Mouse (Mus musculus): Measurements from ENCODE around the gene Pabpn1. TPM values are rescaled to one million over a fixed set of nuclear protein-coding genes. Genes with fewer than 3 reads are reported as not detected.
A peak's percentile ranks its signal among the peaks of the same experiment; 100 is the strongest.

Pabpn1 gene
- polyA plus RNA-seq, 1 experiment from 2014 or later = 168 TPM

- H3K36me3 ChIP-seq (replicated peaks) = peaks cover 61% of the 10 kb centered on the region
- 91% methylated on average over 4 of the region's 4 CpGs for WGBS
- no peaks in the 10 kb centered on the region for H3K9me3 ChIP-seq
These were observed 11.3 kb downstream of the Pabpn1 start for GRCm38 (mm10) chr14:54903641-54904040.

GRCm38 (mm10) chr14:54908682-54909081, 16.4 kb downstream of the Pabpn1 start:
- Histone ChIP-seq H3K9me3 (no peaks in the 10 kb centered on the region), H3K4me3 (no peak overlapping the region), H3K27me3 (ENCODE audit: poor library complexity, severe bottlenecking) (no peaks in the 10 kb centered on the region; the same call in 1 of the 2 replicates), H3K36me3 (replicated peaks) (peaks cover 78% of the 10 kb centered on the region), H3K4me1 (peaks cover 43% of the 10 kb centered on the region), H3K27ac (no peak overlapping the region)
- DNase-seq (ENCODE audit: extremely low spot score, low spot score) = no peak
- WGBS = 88% methylated on average over 7 of the region's 7 CpGs

More at GRCm38 (mm10) chr14:54903641-54904040, 11.3 kb downstream of the Pabpn1 start:
- Histone ChIP-seq H3K4me3 (no peak overlapping the region), H3K4me1 (peaks cover 14% of the 10 kb centered on the region), H3K27ac (no peak overlapping the region), H3K27me3 (ENCODE audit: poor library complexity, severe bottlenecking) (no peaks in the 10 kb centered on the region)
- DNase-seq (ENCODE audit: extremely low spot score, low spot score) = no peak

- no peaks in the 10 kb centered on the region for H3K9me3 ChIP-seq
- H3K36me3 ChIP-seq (replicated peaks) = peaks cover 69% of the 10 kb centered on the region
- 3% methylated on average over 66 of the region's 69 CpGs for WGBS
- DNase-seq (ENCODE audit: extremely low spot score, low spot score) = no peak
- H3K27ac ChIP-seq = peak overlapping the region; percentile 94
- no peaks in the 10 kb centered on the region; the same call in 1 of the 2 replicates for H3K27me3 ChIP-seq (ENCODE audit: poor library complexity, severe bottlenecking)
- peak overlapping the region; percentile 94 for H3K4me3 ChIP-seq
- peaks cover 38% of the 10 kb centered on the region for H3K4me1 ChIP-seq
These were observed 20.0 kb downstream of the Pabpn1 start for GRCm38 (mm10) chr14:54912109-54912850.

- H3K9me3 ChIP-seq = no peaks in the 10 kb centered on the region
- peak within 1 kb of the TSS; percentile 94 for H3K4me3 ChIP-seq
- no peaks in the 10 kb centered on the region; the same call in 1 of the 2 replicates for H3K27me3 ChIP-seq (ENCODE audit: poor library complexity, severe bottlenecking)
- under 1% methylated on average over 28 of the region's 28 CpGs for WGBS
- peaks cover 32% of the 10 kb centered on the region for H3K4me1 ChIP-seq
- peak; percentile 78 for DNase-seq (ENCODE audit: extremely low spot score, low spot score)
- peak within 1 kb of the TSS; percentile 94 for H3K27ac ChIP-seq
- peaks cover 69% of the 10 kb centered on the region for H3K36me3 ChIP-seq (replicated peaks)
These were observed 20.6 kb downstream of the Pabpn1 start, which contains the start of gene Slc22a17 for GRCm38 (mm10) chr14:54912886-54913285. TSS of gene Slc22a17 (minus strand) at chr14:54913132.

GRCm38 (mm10) chr14:54913343-54913742, 21.0 kb downstream of the Pabpn1 start:
- 21% methylated on average over 10 of the region's 10 CpGs for WGBS
- H3K27ac ChIP-seq = peak overlapping the region; percentile 94
- no peak for DNase-seq (ENCODE audit: extremely low spot score, low spot score)

GRCm38 (mm10) chr14:54920076-54920685, 27.9 kb downstream of the Pabpn1 start:
- Histone ChIP-seq H3K27me3 (ENCODE audit: poor library complexity, severe bottlenecking) (no peaks in the 10 kb centered on the region), H3K36me3 (replicated peaks) (peaks cover 87% of the 10 kb centered on the region), H3K9me3 (peaks cover 24% of the 10 kb centered on the region), H3K4me3 (no peak overlapping the region), H3K4me1 (peaks cover 22% of the 10 kb centered on the region), H3K27ac (no peak overlapping the region)
- DNase-seq (ENCODE audit: extremely low spot score, low spot score) = no peak
- 96% methylated on average over 16 of the region's 16 CpGs for WGBS

More at GRCm38 (mm10) chr14:54913343-54913742, 21.0 kb downstream of the Pabpn1 start:
- H3K9me3 ChIP-seq = no peaks in the 10 kb centered on the region
- peaks cover 30% of the 10 kb centered on the region for H3K4me1 ChIP-seq
- peak overlapping the region; percentile 94 for H3K4me3 ChIP-seq
- H3K36me3 ChIP-seq (replicated peaks) = peaks cover 69% of the 10 kb centered on the region
- no peaks in the 10 kb centered on the region; the same call in 1 of the 2 replicates for H3K27me3 ChIP-seq (ENCODE audit: poor library complexity, severe bottlenecking)

GRCm38 (mm10) chr14:54924641-54925348, 32.5 kb downstream of the Pabpn1 start:
- Histone ChIP-seq H3K4me1 (peaks cover 55% of the 10 kb centered on the region), H3K9me3 (peaks cover 24% of the 10 kb centered on the region), H3K4me3 (peak overlapping the region; percentile 69), H3K36me3 (replicated peaks) (peaks cover 41% of the 10 kb centered on the region), H3K27me3 (ENCODE audit: poor library complexity, severe bottlenecking) (peaks cover 24% of the 10 kb centered on the region), H3K27ac (peak overlapping the region; percentile 100)
- DNase-seq (ENCODE audit: extremely low spot score, low spot score) = peak; percentile 70
- WGBS = 5% methylated on average over 7 of the region's 7 CpGs

GRCm38 (mm10) chr14:54925349-54926342, 33.3 kb downstream of the Pabpn1 start, which contains the start of gene Efs:
TSS of gene Efs (minus strand) at chr14:54926126.
- under 1% methylated on average over 57 of the region's 57 CpGs for WGBS
- Histone ChIP-seq H3K27me3 (ENCODE audit: poor library complexity, severe bottlenecking) (peaks cover 24% of the 10 kb centered on the region), H3K27ac (peak within 1 kb of the TSS; percentile 100), H3K4me1 (peaks cover 62% of the 10 kb centered on the region), H3K36me3 (replicated peaks) (peaks cover 32% of the 10 kb centered on the region), H3K4me3 (peak within 1 kb of the TSS; percentile 69), H3K9me3 (peaks cover 20% of the 10 kb centered on the region)
- peak; percentile 76 for DNase-seq (ENCODE audit: extremely low spot score, low spot score)

GRCm38 (mm10) chr14:54926401-54927158, 34.3 kb downstream of the Pabpn1 start:
- Histone ChIP-seq H3K4me1 (peaks cover 72% of the 10 kb centered on the region), H3K36me3 (replicated peaks) (peaks cover 23% of the 10 kb centered on the region), H3K27ac (peak overlapping the region; percentile 100), H3K4me3 (peak overlapping the region; percentile 69), H3K27me3 (ENCODE audit: poor library complexity, severe bottlenecking) (peaks cover 24% of the 10 kb centered on the region), H3K9me3 (peaks cover 11% of the 10 kb centered on the region)
- 0% methylated on average over 48 of the region's 58 CpGs for WGBS
- peak; percentile 87 for DNase-seq (ENCODE audit: extremely low spot score, low spot score)

GRCm38 (mm10) chr14:54927296-54927695, 35.0 kb downstream of the Pabpn1 start:
- H3K4me1 ChIP-seq = peaks cover 78% of the 10 kb centered on the region
- 10% methylated on average over 7 of the region's 7 CpGs for WGBS
- no peak for DNase-seq (ENCODE audit: extremely low spot score, low spot score)
- peaks cover 24% of the 10 kb centered on the region for H3K27me3 ChIP-seq (ENCODE audit: poor library complexity, severe bottlenecking)
- peaks cover 16% of the 10 kb centered on the region for H3K36me3 ChIP-seq (replicated peaks)
- H3K9me3 ChIP-seq = peaks cover 4% of the 10 kb centered on the region; the same call in 1 of the 2 replicates
- peak overlapping the region; percentile 69 for H3K4me3 ChIP-seq
- peak overlapping the region; percentile 100 for H3K27ac ChIP-seq

- no peak for DNase-seq (ENCODE audit: extremely low spot score, low spot score)
- no peak overlapping the region for H3K4me3 ChIP-seq
- H3K36me3 ChIP-seq (replicated peaks) = no peaks in the 10 kb centered on the region
- no peak overlapping the region for H3K27ac ChIP-seq
- 83% methylated on average over 5 of the region's 5 CpGs for WGBS
- H3K4me1 ChIP-seq = peaks cover 70% of the 10 kb centered on the region
- peaks cover 24% of the 10 kb centered on the region for H3K27me3 ChIP-seq (ENCODE audit: poor library complexity, severe bottlenecking)
- H3K9me3 ChIP-seq = no peaks in the 10 kb centered on the region
These were observed 37.5 kb downstream of the Pabpn1 start for GRCm38 (mm10) chr14:54929801-54930200.
